Mouse (Mus musculus): ENCODE measurements at regions not wholly inside any gene's neighbourhood (a gene's known extent, or its start where the extent isn't known, plus 50 kb on each side); places are given as distances from the start of the nearest gene placed in this dataset.

- no peak for TF ChIP-seq POLR2A (IDR thresholded peaks at IDR 0.05; ENCODE audit: borderline replicate concordance, insufficient read depth, low read length)
- no peak for TF ChIP-seq CTCF (IDR thresholded peaks at IDR 0.05; ENCODE audit: borderline replicate concordance, insufficient read depth, low read depth, low read length)
Measured at GRCm38 (mm10) chr2:48474642-48475041, 339.3 kb upstream of the Acvr2a start.
